Mouse (Mus musculus): ENCODE data around the gene Zfp428. TPM values are rescaled to one million over a fixed set of nuclear protein-coding genes. Genes with fewer than 3 reads are reported as not detected.

Zfp428 gene
- 40.9 and 43.0 TPM in 2 replicates for polyA plus RNA-seq (2015; fragmentation: Nextera tagmentation; extraction: Ambion mirVana)

GRCm38 (mm10) chr7:24506838-24507725 lies at the start of gene Zfp428:
Gene Zfp428 (plus strand): TSS chr7:24507006.
- Histone ChIP-seq H3K9me3 (replicated peaks; ENCODE audit: control insufficient read depth, low read length) (no peaks in the 10 kb centered on the region), H3K27ac (ENCODE audit: low read length) (peak within 1 kb of the TSS; percentile 99), H3K4me1 (ENCODE audit: control insufficient read depth, insufficient read depth, low read length) (peaks cover 27% of the 10 kb centered on the region), H3K4me3 (ENCODE audit: low read length) (peak within 1 kb of the TSS; percentile 74), H3K36me3 (ENCODE audit: control insufficient read depth, insufficient read depth) (no peaks in the 10 kb centered on the region), H3K9ac (ENCODE audit: low read length) (peak within 1 kb of the TSS; percentile 94), H3K27me3 (ENCODE audit: control insufficient read depth, insufficient read depth, low read length) (peaks cover 15% of the 10 kb centered on the region), H3K4me2 (ENCODE audit: low read depth, low read length) (peak within 1 kb of the TSS; percentile 84)
- ATAC-seq (replicated peaks; ENCODE audit: extremely low read depth, insufficient read depth, low FRiP score) = peak; percentile 83
- under 1% methylated on average over 84 of the region's 84 CpGs for WGBS

GRCm38 (mm10) chr7:24457726-24458370 lies 49.0 kb upstream of the Zfp428 start:
- Histone ChIP-seq H3K36me3 (ENCODE audit: control insufficient read depth, insufficient read depth) (no peaks in the 10 kb centered on the region), H3K4me1 (ENCODE audit: control insufficient read depth, insufficient read depth, low read length) (peaks cover 11% of the 10 kb centered on the region), H3K9ac (ENCODE audit: low read length) (no peak overlapping the region), H3K27me3 (ENCODE audit: control insufficient read depth, insufficient read depth, low read length) (no peaks in the 10 kb centered on the region; the same call in 1 of the 2 replicates), H3K4me2 (ENCODE audit: low read depth, low read length) (no peak overlapping the region), H3K9me3 (replicated peaks; ENCODE audit: control insufficient read depth, low read length) (no peaks in the 10 kb centered on the region), H3K4me3 (ENCODE audit: low read length) (no peak overlapping the region), H3K27ac (ENCODE audit: low read length) (peak overlapping the region; percentile 30; the same call in 1 of the 2 replicates)
- 57% methylated on average over 10 of the region's 10 CpGs for WGBS
- ATAC-seq (replicated peaks; ENCODE audit: extremely low read depth, insufficient read depth, low FRiP score) = no peak

- H3K4me2 ChIP-seq (ENCODE audit: low read depth, low read length) = no peak overlapping the region
- 63% methylated on average over 5 of the region's 5 CpGs for WGBS
- no peak overlapping the region for H3K9ac ChIP-seq (ENCODE audit: low read length)
- no peak for ATAC-seq (replicated peaks; ENCODE audit: extremely low read depth, insufficient read depth, low FRiP score)
- no peaks in the 10 kb centered on the region; the same call in 1 of the 2 replicates for H3K27me3 ChIP-seq (ENCODE audit: control insufficient read depth, insufficient read depth, low read length)
- H3K9me3 ChIP-seq (replicated peaks; ENCODE audit: control insufficient read depth, low read length) = no peaks in the 10 kb centered on the region
- H3K4me1 ChIP-seq (ENCODE audit: control insufficient read depth, insufficient read depth, low read length) = peaks cover 11% of the 10 kb centered on the region
- no peak overlapping the region for H3K27ac ChIP-seq (ENCODE audit: low read length)
- H3K4me3 ChIP-seq (ENCODE audit: low read length) = no peak overlapping the region
- no peaks in the 10 kb centered on the region for H3K36me3 ChIP-seq (ENCODE audit: control insufficient read depth, insufficient read depth)
Measured at GRCm38 (mm10) chr7:24459440-24459839, 47.4 kb upstream of the Zfp428 start.

- no peak overlapping the region for H3K4me2 ChIP-seq (ENCODE audit: low read depth, low read length)
- H3K27me3 ChIP-seq (ENCODE audit: control insufficient read depth, insufficient read depth, low read length) = no peaks in the 10 kb centered on the region; the same call in 1 of the 2 replicates
- 55% methylated on average over 3 of the region's 3 CpGs for WGBS
- no peaks in the 10 kb centered on the region for H3K36me3 ChIP-seq (ENCODE audit: control insufficient read depth, insufficient read depth)
- H3K4me3 ChIP-seq (ENCODE audit: low read length) = no peak overlapping the region
- ATAC-seq (replicated peaks; ENCODE audit: extremely low read depth, insufficient read depth, low FRiP score) = no peak
- H3K27ac ChIP-seq (ENCODE audit: low read length) = no peak overlapping the region
- no peak overlapping the region for H3K9ac ChIP-seq (ENCODE audit: low read length)
- peaks cover 11% of the 10 kb centered on the region for H3K4me1 ChIP-seq (ENCODE audit: control insufficient read depth, insufficient read depth, low read length)
- no peaks in the 10 kb centered on the region for H3K9me3 ChIP-seq (replicated peaks; ENCODE audit: control insufficient read depth, low read length)
Measured at GRCm38 (mm10) chr7:24459843-24460242, 47.0 kb upstream of the Zfp428 start.

- H3K4me3 ChIP-seq (ENCODE audit: low read length) = no peak overlapping the region
- H3K9ac ChIP-seq (ENCODE audit: low read length) = no peak overlapping the region
- H3K9me3 ChIP-seq (replicated peaks; ENCODE audit: control insufficient read depth, low read length) = no peaks in the 10 kb centered on the region
- H3K4me1 ChIP-seq (ENCODE audit: control insufficient read depth, insufficient read depth, low read length) = peaks cover 11% of the 10 kb centered on the region
- no peak overlapping the region; the same call in 1 of the 2 replicates for H3K4me2 ChIP-seq (ENCODE audit: low read depth, low read length)
- 42% methylated on average over 14 of the region's 14 CpGs for WGBS
- no peaks in the 10 kb centered on the region for H3K27me3 ChIP-seq (ENCODE audit: control insufficient read depth, insufficient read depth, low read length)
- H3K36me3 ChIP-seq (ENCODE audit: control insufficient read depth, insufficient read depth) = no peaks in the 10 kb centered on the region
- H3K27ac ChIP-seq (ENCODE audit: low read length) = 0 out of 2 replicates have a peak overlapping the region, but pooled peaks have one; percentile 12
- ATAC-seq (replicated peaks; ENCODE audit: extremely low read depth, insufficient read depth, low FRiP score) = no peak
Measured at GRCm38 (mm10) chr7:24461376-24462051, 45.3 kb upstream of the Zfp428 start.

GRCm38 (mm10) chr7:24462388-24463319 lies 44.2 kb upstream of the Zfp428 start, which contains the start of gene Plaur:
Gene Plaur (plus strand): TSS chr7:24462484.
- Histone ChIP-seq H3K4me3 (ENCODE audit: low read length) (peak within 1 kb of the TSS; percentile 47), H3K4me1 (ENCODE audit: control insufficient read depth, insufficient read depth, low read length) (peaks cover 11% of the 10 kb centered on the region), H3K9ac (ENCODE audit: low read length) (peak within 1 kb of the TSS; percentile 49), H3K4me2 (ENCODE audit: low read depth, low read length) (peak within 1 kb of the TSS; percentile 61), H3K27ac (ENCODE audit: low read length) (peak within 1 kb of the TSS; percentile 69), H3K36me3 (ENCODE audit: control insufficient read depth, insufficient read depth) (no peaks in the 10 kb centered on the region), H3K9me3 (replicated peaks; ENCODE audit: control insufficient read depth, low read length) (no peaks in the 10 kb centered on the region), H3K27me3 (ENCODE audit: control insufficient read depth, insufficient read depth, low read length) (no peaks in the 10 kb centered on the region)
- ATAC-seq (replicated peaks; ENCODE audit: extremely low read depth, insufficient read depth, low FRiP score) = peak; percentile 25
- WGBS = 4% methylated on average over 27 of the region's 27 CpGs

GRCm38 (mm10) chr7:24466835-24467234 lies 40.0 kb upstream of the Zfp428 start:
- 85% methylated on average over 6 of the region's 6 CpGs for WGBS
- H3K27me3 ChIP-seq (ENCODE audit: control insufficient read depth, insufficient read depth, low read length) = no peaks in the 10 kb centered on the region
- ATAC-seq (replicated peaks; ENCODE audit: extremely low read depth, insufficient read depth, low FRiP score) = no peak
- H3K27ac ChIP-seq (ENCODE audit: low read length) = no peak overlapping the region
- no peak overlapping the region for H3K4me3 ChIP-seq (ENCODE audit: low read length)
- H3K4me1 ChIP-seq (ENCODE audit: control insufficient read depth, insufficient read depth, low read length) = peaks cover 4% of the 10 kb centered on the region; the same call in 1 of the 2 replicates
- peaks cover 4% of the 10 kb centered on the region for H3K9me3 ChIP-seq (replicated peaks; ENCODE audit: control insufficient read depth, low read length)
- no peak overlapping the region for H3K4me2 ChIP-seq (ENCODE audit: low read depth, low read length)
- peaks cover 7% of the 10 kb centered on the region for H3K36me3 ChIP-seq (ENCODE audit: control insufficient read depth, insufficient read depth)
- H3K9ac ChIP-seq (ENCODE audit: low read length) = no peak overlapping the region

GRCm38 (mm10) chr7:24467886-24468285 lies 38.9 kb upstream of the Zfp428 start:
- H3K4me2 ChIP-seq (ENCODE audit: low read depth, low read length) = no peak overlapping the region
- no peaks in the 10 kb centered on the region for H3K27me3 ChIP-seq (ENCODE audit: control insufficient read depth, insufficient read depth, low read length)
- H3K9ac ChIP-seq (ENCODE audit: low read length) = no peak overlapping the region
- 71% methylated on average over 5 of the region's 5 CpGs for WGBS
- H3K4me3 ChIP-seq (ENCODE audit: low read length) = no peak overlapping the region
- H3K9me3 ChIP-seq (replicated peaks; ENCODE audit: control insufficient read depth, low read length) = peaks cover 4% of the 10 kb centered on the region
- H3K36me3 ChIP-seq (ENCODE audit: control insufficient read depth, insufficient read depth) = peaks cover 7% of the 10 kb centered on the region
- ATAC-seq (replicated peaks; ENCODE audit: extremely low read depth, insufficient read depth, low FRiP score) = no peak
- H3K4me1 ChIP-seq (ENCODE audit: control insufficient read depth, insufficient read depth, low read length) = no peaks in the 10 kb centered on the region
- H3K27ac ChIP-seq (ENCODE audit: low read length) = no peak overlapping the region

Data from heart, embryonic 16.5 days (tissue).